Mouse (Mus musculus) left cerebral cortex, postnatal 10 days (tissue): Measurements from ENCODE around the gene Gm13275. TPM values are rescaled to one million over a fixed set of nuclear protein-coding genes. Genes with fewer than 3 reads are reported as not detected.

ENCODE experiments used
- total RNA-seq, 2 experiments: library from RNA; stranded (reverse); gene quantifications; 2 replicates each; pipeline ENCODE4 v1.2.3; 2021

The Gm13275 gene
- total RNA-seq, 2 experiments from 2014 or later: not detected

Other genes starting within 250 kb of the Gm13275 start
- not detected for gene Ifna15, start 236.2 kb upstream of the Gm13275 start, total RNA-seq
- not detected for gene Ifna14, start 222.7 kb upstream of the Gm13275 start, total RNA-seq
- not detected for gene Ifna9, start 202.1 kb upstream of the Gm13275 start, total RNA-seq
- not detected for gene Ifna12, start 191.1 kb upstream of the Gm13275 start, total RNA-seq
- gene C87499, start 160.1 kb upstream of the Gm13275 start, total RNA-seq: not detected
- gene Ifna13, start 150.0 kb upstream of the Gm13275 start, total RNA-seq: not detected
- not detected for gene Ifna16, start 117.6 kb upstream of the Gm13275 start, total RNA-seq
- gene Ifna2, start 110.6 kb upstream of the Gm13275 start, total RNA-seq: not detected
- gene Ifnab, start 103.1 kb upstream of the Gm13275 start, total RNA-seq: not detected
- gene Gm26566, start 72.7 kb upstream of the Gm13275 start, total RNA-seq: 1 to 10 TPM; 1.8 to 2.0 TPM
- gene Klhl9, start 72.0 kb upstream of the Gm13275 start, total RNA-seq: 100 to 1,000 TPM; 105 to 107 TPM
- gene Gm13271, start 39.6 kb upstream of the Gm13275 start, total RNA-seq: not detected
- gene Gm13283, start 34.4 kb upstream of the Gm13275 start, total RNA-seq: not detected
- not detected for gene Gm13290, start 20.7 kb upstream of the Gm13275 start, total RNA-seq
- not detected for gene Gm13289, start 17.6 kb upstream of the Gm13275 start, total RNA-seq
- gene Gm13272, start 14.6 kb upstream of the Gm13275 start, total RNA-seq: not detected
- gene Ifnz, start 12.4 kb upstream of the Gm13275 start, total RNA-seq: not detected
- gene Gm13276, start 8.8 kb upstream of the Gm13275 start, total RNA-seq: not detected
- not detected for gene Gm13277, start 5.9 kb upstream of the Gm13275 start, total RNA-seq
- not detected for gene Gm13278, start 2.9 kb upstream of the Gm13275 start, total RNA-seq
- not detected for gene Gm13279, start 2.9 kb downstream of the Gm13275 start, total RNA-seq
- not detected for gene Gm13285, start 5.2 kb downstream of the Gm13275 start, total RNA-seq
- gene Gm13287, start 8.8 kb downstream of the Gm13275 start, total RNA-seq: not detected
- not detected for gene Gm13288, start 11.0 kb downstream of the Gm13275 start, total RNA-seq
- gene Ifna7, start 21.7 kb downstream of the Gm13275 start, total RNA-seq: not detected
- gene Ifna11, start 25.5 kb downstream of the Gm13275 start, total RNA-seq: not detected
- not detected for gene Ifna6, start 32.9 kb downstream of the Gm13275 start, total RNA-seq
- not detected for gene Ifna5, start 41.0 kb downstream of the Gm13275 start, total RNA-seq
- gene Ifna4, start 47.4 kb downstream of the Gm13275 start, total RNA-seq: not detected
- not detected for gene Ifna1, start 55.6 kb downstream of the Gm13275 start, total RNA-seq
- not detected for gene Ifne, start 85.7 kb downstream of the Gm13275 start, total RNA-seq